Mouse (Mus musculus) liver, embryonic 14 days (tissue): ENCODE data around the gene Frem2. TPM values are rescaled to one million over a fixed set of nuclear protein-coding genes. Genes with fewer than 3 reads are reported as not detected.

Source experiments
- polyA plus RNA-seq: library from polyadenylated mRNA; depleted of rRNA; stranded (reverse); fragments of >200 nt; gene quantifications from 2 replicates; pipeline ENCODE4 v1.2.3, GENCODE M21; 2012; rRNA removed

The Frem2 gene
- polyA plus RNA-seq = 0.71 and 0.83 TPM in 2 replicates

DNA sequence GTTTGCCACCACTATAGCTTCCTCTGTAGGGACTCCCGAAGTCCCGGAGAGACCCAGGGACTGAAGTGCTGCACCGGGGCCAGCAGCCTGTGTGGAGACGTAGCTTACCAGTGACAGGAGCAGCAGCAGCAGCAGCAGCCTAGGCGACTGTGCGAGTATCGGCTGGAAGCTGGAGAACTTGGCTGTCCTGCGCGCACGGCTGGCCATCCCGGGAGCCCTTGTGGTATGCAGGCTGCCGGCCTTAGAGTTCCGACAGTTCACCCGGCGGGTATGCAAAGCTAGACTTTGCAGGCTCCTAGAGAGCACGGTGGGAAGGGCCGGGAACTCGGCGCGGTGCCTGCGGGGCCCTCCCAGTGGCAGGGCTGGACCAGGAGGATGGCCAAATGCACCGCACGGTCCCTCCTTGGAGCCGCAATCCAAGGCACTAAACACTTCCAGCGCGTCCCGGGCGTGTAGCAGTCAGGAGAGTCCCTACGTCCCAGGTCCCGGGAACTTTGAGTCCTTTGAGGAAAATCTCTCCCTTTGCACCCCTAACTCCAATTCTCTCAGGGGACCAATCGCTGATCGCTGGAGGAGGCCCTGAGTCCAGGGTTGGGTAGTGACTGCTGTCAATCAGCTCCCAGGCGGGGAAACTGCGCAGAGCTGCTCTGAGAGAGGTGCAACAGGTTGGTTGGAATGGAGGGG, at the start of gene Frem2:
Gene Frem2 (minus strand): TSS at position 478 of the 684 bp plus-strand sequence.

DNA sequence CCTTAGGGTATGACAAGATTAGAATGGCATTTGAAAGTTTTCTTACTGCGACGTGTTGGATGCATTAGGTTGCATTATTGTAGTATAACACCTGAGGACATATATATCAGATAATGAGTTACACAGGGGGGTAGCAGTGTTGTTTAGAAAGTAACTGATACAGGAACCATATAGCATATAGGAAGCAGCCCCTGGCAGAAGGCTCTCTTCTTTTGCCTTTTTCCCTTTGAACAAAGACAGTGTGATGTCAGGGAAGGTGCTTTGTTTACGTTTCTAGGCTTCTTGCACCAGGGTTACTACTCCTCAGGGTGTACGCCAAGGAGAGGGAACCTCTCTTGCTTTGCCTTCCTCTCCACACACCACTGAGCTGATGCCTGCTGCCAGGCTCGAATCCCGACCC, 168.8 kb downstream of the Frem2 start, which contains the start of gene Stoml3:
Gene Stoml3 (plus strand): TSS at position 301 of the 400 bp plus-strand sequence.

Other genes starting within 250 kb of the Frem2 start
- gene Nhlrc3, start 194.0 kb downstream of the Frem2 start, polyA plus RNA-seq = 3.2 and 3.5 TPM in 2 replicates
- 2.1 and 3.8 TPM in 2 replicates for gene Proser1, start 193.7 kb downstream of the Frem2 start, polyA plus RNA-seq
- gene Stoml3, start 168.7 kb downstream of the Frem2 start, polyA plus RNA-seq = not detected in 2 replicates
- gene Gm10985, start 187.7 kb upstream of the Frem2 start, polyA plus RNA-seq = not detected in 2 replicates
- 9.4 and 10.0 TPM in 2 replicates for gene Ufm1, start 206.5 kb upstream of the Frem2 start, polyA plus RNA-seq